Mouse (Mus musculus): ENCODE results near the gene Gm525. TPM values are rescaled to one million over a fixed set of nuclear protein-coding genes. Genes with fewer than 3 reads are reported as not detected.
"Not testable (repeated sequence)": the region's sequence is repeated elsewhere in the genome, so short reads cannot be mapped to it uniquely, and the experiment has no call there.

The Gm525 gene
- polyA plus RNA-seq, 1 experiment from 2014 or later, result not detected

GRCm38 (mm10) chr11:89039325-89039724, 34.3 kb upstream of the Gm525 start:
- TF ChIP-seq CTCF (IDR thresholded peaks at IDR 0.05), result peak; percentile 95
- CTCF ChIA-PET, result interaction anchor here (0.7 to 5.5 kb wide), 15 partner anchors 8 to 109 kb away, joined by 3 to 58 read pairs (median 4); no protein-coding TSS in a partner anchor
- in situ Hi-C loops (cut with MboI; ENCODE audit: low pct_unique_long_range_greater_than_20kb), result loop anchor here (10.0 kb wide), 1 partner anchor 55 kb away; no protein-coding TSS in a partner anchor
- DNase-seq (ENCODE audit: low read depth, low spot score) (no peak), ATAC-seq (peak; percentile 65)
- H3K27me3 ChIP-seq, result no peaks in the 10 kb centered on the region
- POLR2A ChIA-PET, result no interaction called here

DNA sequence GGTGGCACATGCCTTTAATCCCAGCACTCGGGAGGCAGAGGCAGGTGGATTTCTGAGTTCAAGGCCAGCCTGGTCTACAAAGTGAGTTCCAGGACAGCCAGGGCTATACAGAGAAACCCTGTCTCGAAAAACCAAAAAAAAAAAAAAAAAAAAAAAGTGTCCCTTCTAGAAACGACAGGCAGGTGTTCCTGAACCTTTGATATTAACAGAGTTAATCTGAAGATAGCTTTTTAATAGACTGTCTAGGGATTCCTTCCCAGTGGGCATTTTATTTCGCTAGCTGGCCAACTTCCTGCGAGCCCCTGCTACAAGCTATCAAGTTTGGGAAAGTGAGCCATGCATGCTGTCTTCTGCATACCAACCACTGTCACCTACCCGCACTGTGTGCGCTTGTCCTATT, 32.6 kb upstream of the Gm525 start:
- CTCF ChIA-PET, result interaction anchor here (0.9 to 5.5 kb wide), 3 partner anchors 12 to 54 kb away, joined by 3 to 58 read pairs (median 6); no protein-coding TSS in a partner anchor
- in situ Hi-C loops (cut with MboI; ENCODE audit: low pct_unique_long_range_greater_than_20kb); ATAC-seq; H3K27me3 ChIP-seq; DNase-seq (ENCODE audit: low read depth, low spot score); POLR2A ChIA-PET: not testable (repeated sequence)

- POLR2A ChIA-PET, result no interaction called here
- no peak for ATAC-seq
- no peaks in the 10 kb centered on the region for H3K27me3 ChIP-seq
- in situ Hi-C loops (cut with MboI; ENCODE audit: low pct_unique_long_range_greater_than_20kb), result no loop called here
- no peak for TF ChIP-seq CTCF (IDR thresholded peaks at IDR 0.05)
- CTCF ChIA-PET, result interaction anchor here (1.2 to 5.5 kb wide), 4 partner anchors 39 to 50 kb away, joined by 3 to 58 read pairs (median 4); no protein-coding TSS in a partner anchor
- DNase-seq (ENCODE audit: low read depth, low spot score), result no peak
Measured at GRCm38 (mm10) chr11:89043046-89043445, 30.6 kb upstream of the Gm525 start.

GRCm38 (mm10) chr11:89045501-89045900, 28.1 kb upstream of the Gm525 start:
- CTCF ChIA-PET, result interaction anchor here (1.2 kb wide), 1 partner anchor 52 kb away, joined by 4 read pairs; no protein-coding TSS in a partner anchor
- H3K27me3 ChIP-seq; in situ Hi-C loops (cut with MboI; ENCODE audit: low pct_unique_long_range_greater_than_20kb); ATAC-seq; DNase-seq (ENCODE audit: low read depth, low spot score): not testable (repeated sequence)
- POLR2A ChIA-PET, result interaction anchor here (0.6 kb wide), 1 partner anchor 190 kb away, joined by 3 read pairs; no protein-coding TSS in a partner anchor

DNA sequence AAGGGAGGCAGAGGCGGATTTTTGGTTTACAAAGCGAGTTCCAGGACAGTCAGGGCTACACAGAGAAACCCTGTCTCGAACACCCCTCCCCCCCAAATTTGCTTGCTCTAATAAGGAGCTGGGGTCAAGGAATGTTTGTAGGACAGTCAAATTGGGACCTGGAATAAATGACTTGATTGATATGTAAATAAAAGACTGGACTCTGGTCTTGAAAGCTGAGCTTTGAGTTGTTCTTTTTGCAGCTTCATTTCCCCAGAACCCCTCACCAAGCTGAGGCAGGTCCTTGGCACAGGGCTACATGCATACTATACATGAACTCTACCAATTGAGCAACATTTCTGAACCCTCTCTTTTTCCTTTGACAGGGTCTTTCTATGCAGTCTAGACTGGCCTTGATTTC, 27.6 kb upstream of the Gm525 start:
- TF ChIP-seq CTCF (IDR thresholded peaks at IDR 0.05), result no peak
- in situ Hi-C loops (cut with MboI; ENCODE audit: low pct_unique_long_range_greater_than_20kb), result no loop called here
- ATAC-seq (no peak), DNase-seq (ENCODE audit: low read depth, low spot score) (no peak)
- CTCF ChIA-PET, result interaction anchor here (1.2 kb wide), 1 partner anchor 52 kb away, joined by 4 read pairs; no protein-coding TSS in a partner anchor
- POLR2A ChIA-PET, result no interaction called here
- no peaks in the 10 kb centered on the region for H3K27me3 ChIP-seq

GRCm38 (mm10) chr11:89051767-89052166, 21.9 kb upstream of the Gm525 start:
- DNase-seq (ENCODE audit: low read depth, low spot score) (no peak), ATAC-seq (no peak)
- no peaks in the 10 kb centered on the region for H3K27me3 ChIP-seq
- ChIA-PET POLR2A (no interaction called here), CTCF (interaction anchor here (1.5 kb wide), 1 partner anchor 12 kb away, joined by 3 read pairs; no protein-coding TSS in a partner anchor)
- TF ChIP-seq CTCF (IDR thresholded peaks at IDR 0.05), result no peak
- in situ Hi-C loops (cut with MboI; ENCODE audit: low pct_unique_long_range_greater_than_20kb), result no loop called here

DNA sequence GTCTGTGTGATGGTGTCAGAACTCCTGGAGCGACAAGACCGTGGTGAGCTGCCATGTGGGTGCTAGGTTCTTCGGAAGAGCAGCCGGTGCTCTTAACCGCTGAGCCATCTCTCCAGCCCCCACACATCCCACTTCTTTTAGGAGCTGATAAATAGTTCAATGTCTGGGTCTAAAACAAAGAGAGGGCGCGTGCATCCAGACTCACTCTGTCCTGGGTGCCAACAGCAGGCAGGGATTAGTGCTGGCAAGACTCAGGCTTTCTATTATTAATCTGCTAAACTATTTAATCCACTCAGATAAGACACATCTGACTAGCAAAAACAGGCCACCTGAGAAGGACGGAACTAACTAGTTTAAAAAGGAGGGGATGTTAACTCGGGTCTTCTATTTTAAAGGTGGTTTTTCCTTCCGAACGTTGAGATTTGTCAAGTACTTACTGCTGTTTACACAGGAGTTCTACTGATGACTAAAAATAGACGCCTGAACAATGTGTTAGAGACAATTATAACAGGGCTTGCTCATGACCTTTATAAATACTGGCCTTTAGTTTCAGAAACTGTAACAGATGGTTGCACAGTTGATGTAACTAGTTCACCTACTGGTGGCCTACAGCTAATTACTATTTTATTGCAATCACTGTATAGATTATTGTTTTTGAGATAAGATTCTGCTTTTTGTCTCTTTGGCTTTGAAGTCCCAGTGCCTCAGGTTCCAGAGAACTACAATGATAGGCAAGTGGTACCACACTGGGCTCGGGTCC, 17.5 kb upstream of the Gm525 start:
- in situ Hi-C loops (cut with MboI; ENCODE audit: low pct_unique_long_range_greater_than_20kb), result no loop called here

GRCm38 (mm10) chr11:89058515-89059270, 14.9 kb upstream of the Gm525 start:
- no peak for ATAC-seq
- ChIA-PET POLR2A (no interaction called here), CTCF (interaction anchor here (0.9 to 1.8 kb wide), 3 partner anchors 11 to 19 kb away, joined by 4 to 7 read pairs (median 4); no protein-coding TSS in a partner anchor)
- in situ Hi-C loops (cut with MboI; ENCODE audit: low pct_unique_long_range_greater_than_20kb), result no loop called here
- DNase-seq (ENCODE audit: low read depth, low spot score), result no peak
- no peaks in the 10 kb centered on the region for H3K27me3 ChIP-seq
- TF ChIP-seq CTCF (IDR thresholded peaks at IDR 0.05), result peak; percentile 52

More for the DNA sequence above, 17.5 kb upstream of the Gm525 start:
- ChIA-PET CTCF (interaction anchor here (1.2 to 1.9 kb wide), 2 partner anchors 13 to 23 kb away, joined by 3 to 5 read pairs; no protein-coding TSS in a partner anchor), POLR2A (no interaction called here)
- DNase-seq (ENCODE audit: low read depth, low spot score), result no peak
- no peak for ATAC-seq
- no peaks in the 10 kb centered on the region for H3K27me3 ChIP-seq
- TF ChIP-seq CTCF (IDR thresholded peaks at IDR 0.05), result no peak

DNA sequence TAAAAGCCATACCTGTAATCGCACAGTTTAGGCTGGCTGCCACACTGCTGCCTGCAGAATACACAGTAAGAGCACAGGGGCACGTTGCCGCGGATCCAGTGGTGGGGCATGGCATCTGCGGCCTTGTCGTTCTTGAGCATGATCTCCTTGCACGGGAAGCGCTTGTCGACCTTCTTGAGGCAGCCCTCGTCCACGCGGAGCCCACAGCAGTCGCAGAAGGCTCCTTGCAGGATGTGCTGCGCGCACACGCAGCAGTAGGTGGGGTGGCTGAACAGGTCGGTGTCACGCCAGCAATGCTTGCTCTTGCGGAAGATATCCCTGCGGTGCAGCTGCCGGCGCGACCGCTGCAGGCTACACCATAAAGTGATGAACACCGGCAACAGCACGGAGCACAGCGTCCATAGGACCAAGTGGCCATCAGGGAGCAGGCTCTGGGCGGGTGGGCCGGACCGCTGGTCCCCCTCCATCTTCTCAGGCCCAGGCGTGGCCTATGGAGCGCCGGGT, 13.7 kb upstream of the Gm525 start:
- POLR2A ChIA-PET, result no interaction called here
- TF ChIP-seq CTCF (IDR thresholded peaks at IDR 0.05), result no peak
- ATAC-seq (peak; percentile 24), DNase-seq (ENCODE audit: low read depth, low spot score) (no peak)
- CTCF ChIA-PET, result interaction anchor here (1.8 kb wide), 1 partner anchor 21 kb away, joined by 7 read pairs; no protein-coding TSS in a partner anchor
- no peaks in the 10 kb centered on the region for H3K27me3 ChIP-seq
- in situ Hi-C loops (cut with MboI; ENCODE audit: low pct_unique_long_range_greater_than_20kb), result no loop called here

- no peak for TF ChIP-seq CTCF (IDR thresholded peaks at IDR 0.05)
- DNase-seq (ENCODE audit: low read depth, low spot score), result peak; percentile 41
- no peaks in the 10 kb centered on the region for H3K27me3 ChIP-seq
- peak; percentile 92 for ATAC-seq
- in situ Hi-C loops (cut with MboI; ENCODE audit: low pct_unique_long_range_greater_than_20kb), result no loop called here
- POLR2A ChIA-PET, result no interaction called here
- CTCF ChIA-PET, result no interaction called here
Measured at GRCm38 (mm10) chr11:89060423-89061089, 13.1 kb upstream of the Gm525 start.
